Mouse (Mus musculus) A20 (cell line): Measurements from ENCODE around the gene Nktr.

Source experiments
- DNase-seq: peaks from one replicate; pipeline ENCODE4 v3.0.0-alpha.2; 2011; ENCODE audit warnings: low read depth, low spot score

Gene Nktr

GRCm38 (mm10) chr9:121707801-121708200, 11.2 kb upstream of the Nktr start:
- no peak for DNase-seq

GRCm38 (mm10) chr9:121708506-121709486, 10.2 kb upstream of the Nktr start:
- DNase-seq = no peak

GRCm38 (mm10) chr9:121709898-121710583, 8.9 kb upstream of the Nktr start, which contains the start of gene Ss18l2:
TSS of gene Ss18l2 (plus strand) at chr9:121710329.
- DNase-seq = peak; percentile 100

- no peak for DNase-seq
These were observed 8.4 kb upstream of the Nktr start for GRCm38 (mm10) chr9:121710584-121710975.

GRCm38 (mm10) chr9:121717048-121717447, 1.9 kb upstream of the Nktr start:
- DNase-seq = no peak

GRCm38 (mm10) chr9:121718070-121718705, 781 bp upstream of the Nktr start:
- DNase-seq = peak; percentile 79

- peak; percentile 71 for DNase-seq
These were observed 670 bp downstream of the Nktr start for GRCm38 (mm10) chr9:121719347-121720331.

- DNase-seq = no peak
These were observed 21.5 kb downstream of the Nktr start for GRCm38 (mm10) chr9:121740490-121740889.

GRCm38 (mm10) chr9:121741168-121741567, 22.2 kb downstream of the Nktr start:
- DNase-seq = no peak

- no peak for DNase-seq
These were observed 25.1 kb downstream of the Nktr start for GRCm38 (mm10) chr9:121744051-121744450.

GRCm38 (mm10) chr9:121752774-121753173, 33.8 kb downstream of the Nktr start:
- no peak for DNase-seq

- DNase-seq = no peak
These were observed 35.7 kb downstream of the Nktr start for GRCm38 (mm10) chr9:121754624-121755023.

- DNase-seq = no peak
These were observed 37.8 kb downstream of the Nktr start for GRCm38 (mm10) chr9:121756785-121757184.

GRCm38 (mm10) chr9:121757432-121757831, 38.5 kb downstream of the Nktr start:
- DNase-seq = peak; percentile 9

- peak; percentile 22 for DNase-seq
These were observed 39.2 kb downstream of the Nktr start for GRCm38 (mm10) chr9:121757835-121758814.

- no peak for DNase-seq
These were observed 40.4 kb downstream of the Nktr start, which contains the start of gene Zfp651 for GRCm38 (mm10) chr9:121759091-121760081. TSS of gene Zfp651 (plus strand) at chr9:121759330.

GRCm38 (mm10) chr9:121760271-121761090, 41.5 kb downstream of the Nktr start:
- peak; percentile 77 for DNase-seq
